ENCODE assay signal across 11 mouse cellular contexts in the genomic region with DNA sequence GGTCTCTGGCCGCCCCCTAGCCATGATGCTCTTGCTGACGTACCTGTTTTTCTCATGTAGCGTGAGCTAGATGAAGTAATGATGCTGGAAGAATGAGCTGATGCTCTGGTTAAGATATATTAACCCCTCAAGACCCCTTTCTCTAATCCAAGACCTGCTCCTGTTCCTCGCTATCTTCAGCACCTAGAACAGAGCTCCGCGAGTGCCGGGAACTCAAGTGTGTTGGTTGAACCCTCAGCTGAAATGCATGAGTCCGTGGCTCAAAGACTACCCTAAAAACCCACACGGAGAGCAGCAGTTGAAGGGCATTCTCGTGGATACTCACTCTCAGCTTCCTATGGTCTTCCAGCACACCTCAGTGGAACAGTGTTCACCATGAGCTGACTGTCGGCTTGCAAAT. TPM values are rescaled to one million over a fixed set of nuclear protein-coding genes. Genes with fewer than 3 reads are reported as not detected.
A peak's percentile ranks its signal among the peaks of the same experiment; 100 is the strongest.
DNase-seq lines count a peak whose midpoint lies in the region; ATAC-seq and TF ChIP-seq lines count a peak whose summit lies in the region.
"Had no signal": no experiment of that assay in that cellular context is flagged by ENCODE, and none has a peak within 500 bp of the region (broad histone marks: within the 10 kb centered on the region; RNA-seq: fewer than 3 reads in every experiment).

No protein-coding gene starts in this region.

- H3K4me1 ChIP-seq in heart, embryonic 11.5 days (ENCODE audit: control insufficient read depth, insufficient read depth, low read length): no peaks in the 10 kb centered on the region
- H3K4me1 ChIP-seq in ES-E14 (ENCODE audit: control insufficient read depth in 2 of 2, insufficient read depth in 2 of 2, low read length in 2 of 2, poor library complexity in 1 of 2): peaks cover 3 to 10% of the 10 kb centered on the region in 2 experiments; a peak in 3 of 4 replicates
- 0 out of 2 replicates have a peak, but pooled peaks cover 3% of the 10 kb centered on the region for H3K4me1 ChIP-seq in hindbrain, embryonic 14.5 days (replicated peaks; ENCODE audit: control insufficient read depth, insufficient read depth, low read length)
- peaks cover 3% of the 10 kb centered on the region; the same call in 1 of the 2 replicates for H3K4me1 ChIP-seq in midbrain, embryonic 12.5 days

- H3K27ac ChIP-seq in heart, embryonic 11.5 days (ENCODE audit: low read depth, low read length): no peak overlapping the region
- no peak overlapping the region for H3K27ac ChIP-seq in ES-E14 (ENCODE audit: insufficient read depth, low read depth, low read length, poor library complexity, severe bottlenecking)
- no peak overlapping the region for H3K27ac ChIP-seq in hindbrain, embryonic 14.5 days
- no peak overlapping the region for H3K27ac ChIP-seq in midbrain, embryonic 12.5 days (replicated peaks)
- H3K27ac ChIP-seq: liver, embryonic 14.5 days had no signal

- H3K4me3 ChIP-seq in heart, embryonic 11.5 days (ENCODE audit: low read depth, low read length): no peak overlapping the region
- peak overlapping the region; percentile 42 to 50; a peak in 3 of 4 replicates for H3K4me3 ChIP-seq in ES-E14 (ENCODE audit: insufficient read depth in 1 of 2, low read depth in 1 of 2, low read length in 2 of 2, poor library complexity in 1 of 2, severe bottlenecking in 1 of 2)
- peak overlapping the region; percentile 26; the same call in 1 of the 2 replicates for H3K4me3 ChIP-seq in hindbrain, embryonic 14.5 days (replicated peaks; ENCODE audit: low read length)
- H3K4me3 ChIP-seq in midbrain, embryonic 12.5 days: peak overlapping the region; percentile 29; the same call in 1 of the 2 replicates

- ATAC-seq in heart, embryonic 11.5 days (replicated peaks; ENCODE audit: insufficient number of reproducible peaks, low FRiP score, low TSS enrichment): no peak
- ATAC-seq in hindbrain, embryonic 14.5 days (ENCODE audit: low FRiP score): no peak
- no peak for ATAC-seq in midbrain, embryonic 12.5 days (ENCODE audit: low FRiP score, low read depth)
- ATAC-seq: activated CD4-positive, CD25-positive, alpha-beta regulatory T cell, adult 4 months had no signal

- H3K9ac ChIP-seq in heart, embryonic 11.5 days (ENCODE audit: low read depth, low read length): no peak overlapping the region
- no peak overlapping the region for H3K9ac ChIP-seq in ES-E14 (ENCODE audit: insufficient read depth, low read depth, low read length, poor library complexity, severe bottlenecking)
- no peak overlapping the region for H3K9ac ChIP-seq in hindbrain, embryonic 14.5 days
- H3K9ac ChIP-seq in midbrain, embryonic 12.5 days (replicated peaks): no peak overlapping the region
- H3K9ac ChIP-seq: liver, embryonic 14.5 days had no signal

- H3K36me3 ChIP-seq in heart, embryonic 11.5 days (ENCODE audit: control insufficient read depth, insufficient read depth, low read length): peaks cover 34% of the 10 kb centered on the region
- H3K36me3 ChIP-seq in ES-E14 (ENCODE audit: control insufficient read depth, insufficient read depth, low read length, poor library complexity, severe bottlenecking): peaks cover 41% of the 10 kb centered on the region
- H3K36me3 ChIP-seq in hindbrain, embryonic 14.5 days (replicated peaks; ENCODE audit: control insufficient read depth, insufficient read depth): peaks cover 61% of the 10 kb centered on the region
- peaks cover 74% of the 10 kb centered on the region for H3K36me3 ChIP-seq in midbrain, embryonic 12.5 days

- H3K27me3 ChIP-seq in heart, embryonic 11.5 days (ENCODE audit: control insufficient read depth, insufficient read depth, low read length): peaks cover 34% of the 10 kb centered on the region
- peaks cover 51% of the 10 kb centered on the region for H3K27me3 ChIP-seq in hindbrain, embryonic 14.5 days (ENCODE audit: control insufficient read depth, insufficient read depth, low read length)
- peaks cover 51% of the 10 kb centered on the region for H3K27me3 ChIP-seq in midbrain, embryonic 12.5 days

- no peak for DNase-seq in heart, adult 9 months (ENCODE audit: low spot score in 2 of 2)
- no peak for DNase-seq in ES-E14 (ENCODE audit: low read depth, low spot score)
- DNase-seq in hindbrain, embryonic 14.5 days (ENCODE audit: low spot score): no peak
- DNase-seq in left cerebral cortex, adult 18-20 months (ENCODE audit: low spot score in 2 of 2): no peak
- no peak for DNase-seq in gastrocnemius, postnatal 4 days (ENCODE audit: low spot score in 2 of 2)
- DNase-seq in frontal cortex, postnatal 36 days (ENCODE audit: low spot score in 2 of 2): no peak
- DNase-seq: gastrocnemius, postnatal 36 days had no signal

- peak overlapping the region; percentile 59 for H3K4me2 ChIP-seq in heart, embryonic 11.5 days
- H3K4me2 ChIP-seq in hindbrain, embryonic 14.5 days (replicated peaks): peak overlapping the region; percentile 49
- H3K4me2 ChIP-seq in midbrain, embryonic 12.5 days (replicated peaks): peak overlapping the region; percentile 47

- in situ Hi-C loops in ES-E14 (cut with MboI; ENCODE audit: low sequenced_read_pairs in 2 of 2, unreplicated experiment in 2 of 2): loop anchor here in 1 of 2 experiments (5.0 to 25.0 kb wide), 2 partner anchors 471 to 696 kb away; a partner anchor contains a TSS

- 48% methylated on average over 11 of the region's 11 CpGs for WGBS in heart, embryonic 11.5 days (ENCODE audit: insufficient replicate concordance)
- WGBS in hindbrain, embryonic 14.5 days: 52% methylated on average over 11 of the region's 11 CpGs
- WGBS in midbrain, embryonic 12.5 days: 62% methylated on average over 11 of the region's 11 CpGs

- H3K9me3 ChIP-seq in heart, embryonic 11.5 days (replicated peaks; ENCODE audit: control insufficient read depth, low read length): no peaks in the 10 kb centered on the region; the same call in 1 of the 2 replicates
- H3K9me3 ChIP-seq in ES-E14 (ENCODE audit: control insufficient read depth, insufficient read depth, low read depth, low read length): no peaks in the 10 kb centered on the region
- peaks cover 23% of the 10 kb centered on the region for H3K9me3 ChIP-seq in hindbrain, embryonic 14.5 days (ENCODE audit: control insufficient read depth, low read length)
- H3K9me3 ChIP-seq in midbrain, embryonic 12.5 days: peaks cover 23% of the 10 kb centered on the region

TF ChIP-seq in ES-E14, 5 proteins besides CTCF, POLR2A, EP300 and RAD21:
- TF ChIP-seq CHD2 (IDR thresholded peaks at IDR 0.05; ENCODE audit: low read depth, low read length): no peak
- no peak for TF ChIP-seq HCFC1 (IDR thresholded peaks at IDR 0.05; ENCODE audit: borderline replicate concordance, insufficient read depth, low read length)
- no peak for TF ChIP-seq MAFK (IDR thresholded peaks at IDR 0.05; ENCODE audit: insufficient read depth, low read depth, low read length)
- no peak for TF ChIP-seq ZNF384 (IDR thresholded peaks at IDR 0.05; ENCODE audit: low read depth, low read length)
- no peak for TF ChIP-seq ZC3H11A (IDR thresholded peaks at IDR 0.05; ENCODE audit: borderline replicate concordance, low read depth, low read length)

RNA-seq across cellular contexts. Expression of a gene that starts 0.8 kb away (rescaled TPM):
- polyA plus RNA-seq in heart, embryonic 11.5 days (2014; fragmentation: Nextera tagmentation; extraction: Ambion mirVana): 1,095 and 1,127 TPM in 2 replicates
- total RNA-seq in ES-E14 (2012; rRNA removed): 196 and 202 TPM in 2 replicates
- 1,800 and 1,897 TPM in 2 replicates for polyA plus RNA-seq in hindbrain, embryonic 14.5 days (2014; fragmentation: Nextera tagmentation; extraction: Ambion mirVana)
- 1,415 and 1,424 TPM in 2 replicates for polyA plus RNA-seq in midbrain, embryonic 12.5 days (2016; fragmentation: Nextera tagmentation; extraction: Ambion mirVana)
- total RNA-seq in left cerebral cortex, adult 18-20 months (2021): 1,000 to 10,000 TPM; 1,817 to 1,846 TPM
- 1,000 to 10,000 TPM; 3,196 to 3,475 TPM for total RNA-seq in gastrocnemius, postnatal 4 days (2021)
